Mouse (Mus musculus) embryonic facial prominence, embryonic 14.5 days (tissue): Measurements from ENCODE around the gene Frrs1l. TPM values are rescaled to one million over a fixed set of nuclear protein-coding genes. Genes with fewer than 3 reads are reported as not detected.

ENCODE experiments used
- ATAC-seq: fragments of 200-750 bp; cut with Nextera tagmentation; 2 replicates; pipeline ENCODE4 v1.8.0; 2017; ENCODE audit warnings: low read depth, moderate number of reproducible peaks, moderate TSS enrichment
- DNase-seq: peaks from one replicate; pipeline ENCODE4 v3.0.0-alpha.2; 2015; ENCODE audit warnings: low spot score
- H3K27ac ChIP-seq: fragments of 300-500 bp; sonication (generic); replicated peaks from 2 replicates; pipeline ENCODE4 v1.5.1; 2014; ENCODE audit warnings: low read depth, mild to moderate bottlenecking, low read length, moderate library complexity
- H3K27me3 ChIP-seq: fragments of 300-500 bp; sonication (generic); replicated peaks from 2 replicates; pipeline ENCODE4 v1.6.1; 2014; ENCODE audit warnings: low read length; ENCODE audit not compliant: control insufficient read depth, insufficient read depth
- H3K36me3 ChIP-seq: fragments of 300-500 bp; sonication (generic); 2 replicates; pipeline ENCODE4 v1.6.1; 2014; ENCODE audit warnings: low read length, mixed read lengths; ENCODE audit not compliant: control insufficient read depth, insufficient read depth
- H3K4me1 ChIP-seq: fragments of 300-500 bp; sonication (generic); 2 replicates; pipeline ENCODE4 v1.6.1; 2014; ENCODE audit warnings: antibody characterized with exemption, low read length; ENCODE audit not compliant: control insufficient read depth, insufficient read depth
- H3K4me2 ChIP-seq: fragments of 300-500 bp; sonication (generic); 2 replicates; pipeline ENCODE4 v1.6.1; 2014; ENCODE audit warnings: low read depth, mild to moderate bottlenecking, low read length, moderate library complexity, mixed read lengths
- H3K4me3 ChIP-seq: fragments of 300-500 bp; sonication (generic); 2 replicates; pipeline ENCODE4 v1.5.1; 2014; ENCODE audit warnings: low read depth, mild to moderate bottlenecking, low read length
- H3K9ac ChIP-seq: fragments of 300-500 bp; sonication (generic); 2 replicates; pipeline ENCODE4 v1.6.1; 2014; ENCODE audit warnings: low read depth, mild to moderate bottlenecking, low read length, moderate library complexity, mixed read lengths
- H3K9me3 ChIP-seq: fragments of 300-500 bp; sonication (generic); 2 replicates; pipeline ENCODE4 v1.6.1; 2016; ENCODE audit warnings: low read length; ENCODE audit not compliant: control insufficient read depth
- WGBS: fragments of 180-500 bp; shearing (Covaris S2); extraction: QIAGEN DNeasy Blood & Tissue Kit; methylation state at CpG from one replicate; pipeline ENCODE4 v1.1.7; 2014; 5-methylcytosine and 5-hydroxymethylcytosine counted together
- polyA plus RNA-seq: library from polyadenylated mRNA; unstranded; fragments of >200 nt; fragmentation: Nextera tagmentation; extraction: Ambion mirVana; gene quantifications from 2 replicates; pipeline ENCODE4 v1.2.1, GENCODE M21; 2014

Gene Frrs1l
- polyA plus RNA-seq, 1 experiment from 2014 or later, result 4.0 TPM

DNA sequence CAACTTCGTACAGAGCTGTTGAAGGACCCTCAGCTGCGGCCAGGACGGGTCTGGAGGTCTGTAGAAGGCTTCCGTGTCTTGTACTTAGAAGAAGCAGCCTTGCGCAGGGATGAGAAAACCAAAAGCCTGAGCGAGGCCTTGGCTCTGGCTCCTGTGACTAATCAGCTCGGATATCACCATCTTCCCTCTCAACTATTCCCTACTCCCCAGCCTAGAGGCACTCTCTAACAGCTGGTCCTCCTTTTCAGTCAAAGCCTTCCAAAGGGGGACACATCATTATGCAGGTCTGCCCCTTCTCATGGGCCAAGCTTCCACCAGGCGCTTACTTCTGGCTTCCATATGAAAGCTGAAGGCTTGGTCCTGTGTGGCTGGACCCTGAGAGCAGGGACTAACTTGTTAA lies 13.7 kb upstream of the Frrs1l start:
- H3K4me1 ChIP-seq, result no peaks in the 10 kb centered on the region
- H3K36me3 ChIP-seq, result no peaks in the 10 kb centered on the region
- ATAC-seq (no peak), DNase-seq (peak; percentile 33)
- no peaks in the 10 kb centered on the region for H3K9me3 ChIP-seq
- no peak overlapping the region for H3K27ac ChIP-seq
- no peak overlapping the region for H3K4me3 ChIP-seq
- no peak overlapping the region for H3K9ac ChIP-seq
- no peak overlapping the region for H3K4me2 ChIP-seq
- 63% methylated on average over 8 of the region's 8 CpGs for WGBS
- no peaks in the 10 kb centered on the region for H3K27me3 ChIP-seq

DNA sequence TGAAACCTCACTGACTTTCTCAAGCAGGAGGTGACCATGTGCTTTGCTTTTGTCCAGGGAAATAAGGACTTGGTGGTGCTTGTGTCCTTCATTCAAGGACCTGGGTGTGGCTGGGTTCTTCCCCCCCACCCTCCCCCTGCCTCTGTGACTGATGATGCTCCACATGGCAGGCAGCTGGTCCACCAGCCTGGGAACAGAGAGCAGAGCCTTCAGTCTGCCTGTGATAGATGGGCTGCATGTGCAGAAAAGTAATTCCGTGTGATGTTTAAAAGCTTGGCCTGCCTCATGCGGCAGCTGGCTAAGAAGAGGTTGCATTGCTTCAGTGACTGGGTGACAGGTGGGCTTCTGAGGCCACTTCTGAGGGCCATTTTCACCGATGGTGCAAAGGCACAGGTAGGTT lies 12.6 kb upstream of the Frrs1l start:
- no peaks in the 10 kb centered on the region for H3K36me3 ChIP-seq
- no peaks in the 10 kb centered on the region for H3K27me3 ChIP-seq
- no peaks in the 10 kb centered on the region for H3K4me1 ChIP-seq
- H3K4me3 ChIP-seq, result no peak overlapping the region
- H3K9me3 ChIP-seq, result no peaks in the 10 kb centered on the region
- DNase-seq, result peak; percentile 20
- no peak overlapping the region for H3K4me2 ChIP-seq
- no peak overlapping the region for H3K27ac ChIP-seq
- H3K9ac ChIP-seq, result no peak overlapping the region
- no peak for ATAC-seq
- WGBS, result 62% methylated on average over 3 of the region's 3 CpGs

DNA sequence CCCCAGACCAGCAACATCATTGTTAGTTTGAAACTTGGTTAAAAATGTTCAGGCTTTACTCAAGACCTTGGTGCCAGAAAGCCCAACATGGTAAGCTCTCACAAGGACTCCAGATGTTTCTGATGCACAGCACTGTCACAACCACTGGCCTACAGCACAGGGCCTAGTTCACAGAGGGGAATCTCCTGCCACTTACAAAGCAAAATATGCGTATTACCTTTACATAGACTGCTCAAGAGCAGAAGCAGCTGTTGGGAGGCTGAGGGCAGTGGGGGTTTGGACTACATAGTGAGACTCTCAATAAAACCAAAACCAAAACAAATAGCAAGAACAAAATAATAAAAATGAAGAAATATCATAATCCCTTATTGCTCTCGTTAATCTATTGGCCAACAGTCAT lies 11.2 kb upstream of the Frrs1l start:
- ATAC-seq (no peak), DNase-seq (no peak)
- Histone ChIP-seq H3K9ac (no peak overlapping the region), H3K9me3 (peaks cover 3% of the 10 kb centered on the region; the same call in 1 of the 2 replicates), H3K27ac (no peak overlapping the region), H3K36me3 (no peaks in the 10 kb centered on the region), H3K4me1 (no peaks in the 10 kb centered on the region), H3K4me3 (no peak overlapping the region), H3K4me2 (no peak overlapping the region), H3K27me3 (no peaks in the 10 kb centered on the region)
- WGBS, result 86% methylated on average over 2 of the region's 2 CpGs

DNA sequence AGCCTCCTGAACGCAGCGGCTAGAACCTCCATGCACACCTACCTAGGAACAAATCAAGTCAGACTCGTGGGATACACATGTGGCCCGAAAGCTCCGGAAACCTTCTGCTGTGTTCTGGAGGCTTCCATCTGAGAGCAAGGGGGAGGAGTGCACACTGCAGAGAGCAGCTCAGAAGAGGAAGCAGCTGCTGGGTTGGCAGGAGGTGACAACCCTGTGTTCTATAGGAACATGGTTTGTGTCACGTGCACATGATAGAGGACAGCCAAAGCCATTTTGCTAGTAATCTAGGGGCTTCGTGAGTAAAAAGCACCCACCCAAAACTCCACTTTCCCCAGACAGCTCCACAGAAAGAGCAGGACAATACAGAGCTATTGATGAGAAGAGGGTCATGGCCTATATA lies 3.1 kb upstream of the Frrs1l start:
- Histone ChIP-seq H3K4me2 (no peak overlapping the region), H3K9ac (no peak overlapping the region), H3K36me3 (no peaks in the 10 kb centered on the region), H3K27me3 (peaks cover 16% of the 10 kb centered on the region; the same call in 1 of the 2 replicates), H3K9me3 (peaks cover 10% of the 10 kb centered on the region; the same call in 1 of the 2 replicates), H3K4me1 (no peaks in the 10 kb centered on the region), H3K27ac (no peak overlapping the region), H3K4me3 (no peak overlapping the region)
- 79% methylated on average over 7 of the region's 7 CpGs for WGBS
- DNase-seq (no peak), ATAC-seq (no peak)

DNA sequence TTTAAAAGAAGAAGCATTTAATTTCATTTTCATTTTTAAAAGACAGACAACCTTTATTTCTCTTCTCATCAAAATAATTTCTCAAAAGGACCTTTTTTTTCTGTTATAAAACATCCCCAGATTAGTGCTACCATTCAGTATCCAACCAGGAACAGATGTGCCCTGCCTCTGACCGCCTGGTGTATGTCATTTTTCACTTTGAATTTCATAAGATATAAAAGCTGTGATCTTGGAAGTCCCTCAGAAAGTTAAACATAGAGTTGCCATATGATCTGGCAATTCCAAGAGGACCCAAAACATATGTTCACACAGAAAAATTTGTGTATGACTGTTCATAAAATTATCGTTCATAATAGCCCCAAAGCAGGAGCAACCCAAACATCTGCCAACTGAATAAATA lies 1.8 kb upstream of the Frrs1l start:
- no peak for ATAC-seq

DNA sequence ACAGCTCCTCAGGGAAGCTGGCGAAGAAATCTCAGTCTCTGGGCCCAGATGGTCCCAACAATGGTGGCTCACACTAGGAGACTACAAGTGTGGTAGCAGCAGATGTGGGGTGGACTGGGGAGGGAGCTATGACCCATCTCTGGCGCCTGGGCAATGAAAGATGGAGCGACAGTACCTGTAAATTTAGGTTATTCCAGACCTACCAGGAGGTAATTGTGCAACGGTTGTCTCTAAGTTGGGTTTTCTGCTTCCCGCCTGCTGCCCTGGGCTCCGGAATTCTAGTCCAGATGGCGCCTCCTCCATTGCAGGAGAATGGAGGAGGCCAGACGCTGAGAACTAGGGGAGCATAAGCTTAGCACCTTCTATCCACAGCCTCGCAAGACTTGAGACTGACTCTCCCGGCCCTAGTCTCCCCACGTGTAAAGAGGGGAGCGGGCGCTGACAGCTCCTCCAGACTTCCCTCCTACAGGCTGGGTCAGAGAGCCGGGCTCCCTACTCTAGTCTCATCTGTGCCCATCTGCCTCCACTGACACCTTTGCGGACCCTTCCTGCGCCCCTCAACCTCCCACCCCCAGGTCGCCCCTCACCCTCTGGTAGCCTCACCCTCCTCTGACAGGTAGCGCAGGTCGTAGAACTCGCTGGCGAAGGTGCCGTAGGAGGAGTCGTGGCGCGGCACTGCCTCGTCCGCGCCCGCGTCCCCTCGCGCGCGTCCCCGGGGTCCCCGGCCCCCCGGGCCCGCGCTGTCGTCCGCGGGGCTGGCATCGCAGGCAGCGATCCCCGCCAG lies 568 bp downstream of the Frrs1l start:
- WGBS, result 7% methylated on average over 17 of the region's 45 CpGs
- H3K27me3 ChIP-seq, result peaks cover 16% of the 10 kb centered on the region; the same call in 1 of the 2 replicates

More for the DNA sequence above, 1.8 kb upstream of the Frrs1l start:
- H3K27me3 ChIP-seq, result peaks cover 16% of the 10 kb centered on the region; the same call in 1 of the 2 replicates
- no peak for DNase-seq
- no peak overlapping the region for H3K9ac ChIP-seq
- no peak overlapping the region for H3K27ac ChIP-seq
- WGBS, result 50% methylated on average over 2 of the region's 2 CpGs
- no peaks in the 10 kb centered on the region for H3K36me3 ChIP-seq
- H3K4me3 ChIP-seq, result no peak overlapping the region
- no peak overlapping the region for H3K4me2 ChIP-seq
- no peaks in the 10 kb centered on the region for H3K4me1 ChIP-seq
- peaks cover 11% of the 10 kb centered on the region; the same call in 1 of the 2 replicates for H3K9me3 ChIP-seq

DNA sequence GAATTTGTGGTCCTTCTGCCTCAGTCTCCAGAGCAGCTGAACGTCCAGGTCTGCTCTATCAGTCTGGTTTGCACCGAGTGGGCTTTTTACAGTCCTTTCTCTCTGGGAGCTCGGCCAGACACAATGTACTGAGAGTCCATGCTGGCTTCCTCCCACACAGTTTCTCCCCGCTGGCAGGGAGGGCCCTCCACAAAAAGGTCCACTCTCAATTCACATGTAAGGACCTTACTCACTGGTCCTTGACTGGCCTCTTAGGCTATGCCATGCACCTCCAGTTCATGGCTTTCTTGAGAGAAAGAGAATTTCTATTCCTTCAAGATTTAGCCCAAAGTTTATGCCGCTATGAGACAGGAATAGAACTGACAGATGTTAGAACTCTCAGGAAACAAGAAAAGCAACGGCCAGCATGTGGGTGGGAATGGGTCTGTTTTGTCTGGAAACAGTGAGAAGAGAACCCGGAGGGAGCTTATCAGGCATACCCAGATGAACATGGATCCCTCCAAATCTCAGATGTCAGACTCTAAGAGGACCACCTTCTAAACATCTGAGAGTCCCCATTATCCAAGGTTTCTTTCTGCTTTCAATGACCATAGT lies 24.5 kb downstream of the Frrs1l start:
- no peak for DNase-seq
- Histone ChIP-seq H3K4me1 (0 out of 2 replicates have a peak, but pooled peaks cover 3% of the 10 kb centered on the region), H3K4me3 (no peak overlapping the region), H3K27me3 (no peaks in the 10 kb centered on the region), H3K27ac (no peak overlapping the region), H3K9ac (no peak overlapping the region), H3K4me2 (no peak overlapping the region), H3K9me3 (no peaks in the 10 kb centered on the region), H3K36me3 (0 out of 2 replicates have a peak, but pooled peaks cover 4% of the 10 kb centered on the region)
- ATAC-seq, result no peak
- WGBS, result 66% methylated on average over 7 of the region's 7 CpGs

More for the DNA sequence above, 568 bp downstream of the Frrs1l start:
- H3K4me1 ChIP-seq, result no peaks in the 10 kb centered on the region
- peak overlapping the region; percentile 68 for H3K4me3 ChIP-seq
- no peaks in the 10 kb centered on the region for H3K36me3 ChIP-seq
- ATAC-seq (peak; percentile 55), DNase-seq (peak; percentile 11)
- peak overlapping the region; percentile 99 for H3K4me2 ChIP-seq
- H3K9ac ChIP-seq, result peak overlapping the region; percentile 77
- no peak overlapping the region for H3K27ac ChIP-seq
- peaks cover 7% of the 10 kb centered on the region; the same call in 1 of the 2 replicates for H3K9me3 ChIP-seq

DNA sequence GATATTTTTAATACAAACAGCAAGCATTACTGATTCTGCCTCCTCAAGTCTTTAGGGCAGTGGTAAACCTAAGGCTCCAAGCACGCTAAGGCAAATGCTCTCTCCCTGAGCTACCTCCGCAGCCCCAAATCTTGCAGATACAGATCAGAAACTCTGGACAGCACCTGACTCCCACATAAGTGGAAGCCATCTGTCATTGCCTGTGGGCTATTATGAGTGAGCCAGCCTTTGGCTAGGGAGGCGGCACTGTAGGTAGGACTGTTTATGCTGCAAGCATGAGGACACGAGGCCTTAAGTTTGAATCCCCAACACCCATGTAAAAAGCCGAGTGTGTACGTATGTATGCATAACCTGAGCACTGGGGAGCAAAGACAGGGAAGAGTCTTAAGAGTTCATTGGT lies 26.5 kb downstream of the Frrs1l start:
- H3K9ac ChIP-seq, result no peak overlapping the region
- no peaks in the 10 kb centered on the region for H3K9me3 ChIP-seq
- DNase-seq (no peak), ATAC-seq (no peak)
- H3K4me3 ChIP-seq, result no peak overlapping the region
- 78% methylated on average over 6 of the region's 6 CpGs for WGBS
- H3K4me1 ChIP-seq, result no peaks in the 10 kb centered on the region
- 0 out of 2 replicates have a peak, but pooled peaks cover 4% of the 10 kb centered on the region for H3K36me3 ChIP-seq
- no peaks in the 10 kb centered on the region for H3K27me3 ChIP-seq
- H3K4me2 ChIP-seq, result no peak overlapping the region
- no peak overlapping the region for H3K27ac ChIP-seq
